Mouse (Mus musculus): ENCODE results near the gene Lhx6.

DNA sequence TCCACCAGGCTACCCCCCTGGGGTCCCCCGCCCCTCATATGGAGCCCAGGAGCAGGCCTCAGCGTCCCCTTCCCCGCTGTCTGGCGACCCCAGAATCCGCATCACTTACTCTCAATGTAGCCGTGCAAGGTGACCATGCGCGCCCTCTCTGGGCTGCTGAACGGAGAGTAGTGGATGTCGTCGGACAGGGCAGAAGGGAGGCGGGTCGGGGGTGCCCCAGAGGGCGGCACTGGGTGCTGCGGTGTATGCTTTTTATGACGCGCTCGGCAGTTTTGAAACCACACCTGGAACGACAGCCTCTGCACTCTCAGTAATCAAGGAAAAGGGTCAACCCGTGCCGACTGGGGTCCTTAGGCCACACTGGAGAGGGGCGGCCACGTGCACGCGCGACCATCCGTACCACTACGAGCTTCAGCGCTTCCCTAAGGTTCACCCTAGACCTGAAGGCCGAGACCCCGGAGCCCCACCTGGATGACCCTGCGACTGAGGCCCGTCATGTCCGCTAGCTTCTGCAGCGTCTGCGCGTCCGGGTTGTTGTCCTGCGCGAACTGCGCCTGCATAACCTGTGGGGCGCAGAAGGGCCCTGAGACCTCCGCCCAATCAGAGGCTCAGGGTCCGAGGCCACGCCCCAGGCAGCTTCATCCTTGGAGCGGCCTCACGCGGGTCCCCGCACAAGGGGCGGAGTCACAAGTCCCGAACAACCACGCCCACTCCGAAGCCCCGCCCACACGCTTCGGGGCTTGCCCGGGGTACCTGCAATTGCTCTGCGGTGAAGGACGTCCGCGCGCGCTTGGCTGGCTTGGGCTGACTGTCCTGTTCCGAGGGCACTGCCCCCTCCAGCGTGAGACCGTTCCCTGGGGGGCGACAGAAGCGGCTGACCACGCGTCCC lies 14.1 kb downstream of the Lhx6 start:
- TF ChIP-seq CTCF (IDR thresholded peaks at IDR 0.05; ENCODE audit: insufficient read depth, low read length) (no peak), POLR2A (IDR thresholded peaks at IDR 0.05; ENCODE audit: borderline replicate concordance, extremely low read depth, low read depth, low read length) (no peak)

Data from lung, adult 2 months (tissue).